Mouse (Mus musculus) spleen, adult 2 months (tissue): ENCODE data around the gene Trappc6b.

Source experiments
- CTCF ChIP-seq: fragments of 200-500 bp; IDR thresholded peaks from 2 replicates; pipeline ENCODE4 v1.5.1; 2011; ENCODE audit warnings: mild to moderate bottlenecking, inconsistent platforms; ENCODE audit not compliant: insufficient read depth, insufficient read length, insufficient replicate concordance; ENCODE audit errors: extremely low read depth
- POLR2A ChIP-seq: fragments of 200-500 bp; IDR thresholded peaks from 2 replicates; pipeline ENCODE4 v1.6.1; 2011; ENCODE audit warnings: low read depth, low read length, inconsistent platforms

DNA sequence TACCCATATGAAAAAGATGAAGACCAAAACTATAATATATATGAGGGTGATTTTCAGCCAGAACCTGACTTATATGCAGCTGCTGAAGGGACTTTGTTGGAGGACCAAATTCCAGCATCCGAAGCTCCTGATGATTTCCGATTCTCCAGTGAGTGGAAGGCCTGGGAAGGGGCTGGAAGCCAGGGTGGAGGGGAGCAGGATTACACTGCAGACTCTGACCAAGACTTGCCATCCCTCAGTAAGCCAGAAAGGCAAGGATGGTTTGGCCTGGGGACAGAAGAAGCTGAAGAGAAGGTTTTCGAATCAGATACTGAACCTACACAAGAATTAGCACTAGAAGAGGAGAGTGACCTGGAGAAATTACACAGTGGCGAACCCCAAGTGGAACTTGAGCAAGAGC lies 46.7 kb upstream of the Trappc6b start:
- no peak for TF ChIP-seq CTCF
- TF ChIP-seq POLR2A: no peak
